Mouse (Mus musculus): ENCODE measurements around the gene Fhad1. TPM values are rescaled to one million over a fixed set of nuclear protein-coding genes. Genes with fewer than 3 reads are reported as not detected.

Fhad1 gene
- total RNA-seq, 1 experiment from 2014 or later: 0.91 TPM

GRCm38 (mm10) chr4:141931526-141931925 is 83.4 kb downstream of the Fhad1 start:
- no peak for DNase-seq

GRCm38 (mm10) chr4:141930001-141930400 is 84.9 kb downstream of the Fhad1 start:
- no peak for DNase-seq

GRCm38 (mm10) chr4:141928881-141929281 is 86.0 kb downstream of the Fhad1 start:
- DNase-seq: peak; percentile 27

- no peak for DNase-seq
These were observed 89.0 kb downstream of the Fhad1 start for GRCm38 (mm10) chr4:141925781-141926345.

- DNase-seq: no peak
These were observed 90.9 kb downstream of the Fhad1 start for GRCm38 (mm10) chr4:141923961-141924360.

GRCm38 (mm10) chr4:141920391-141920790 is 94.5 kb downstream of the Fhad1 start:
- DNase-seq: no peak

GRCm38 (mm10) chr4:141917735-141918419 is 97.0 kb downstream of the Fhad1 start:
- no peak for DNase-seq

GRCm38 (mm10) chr4:141914040-141914439 is 100.8 kb downstream of the Fhad1 start:
- peak; percentile 30 for DNase-seq

GRCm38 (mm10) chr4:141913201-141913993 is 101.5 kb downstream of the Fhad1 start:
- DNase-seq: no peak

GRCm38 (mm10) chr4:141904710-141905109 is 110.2 kb downstream of the Fhad1 start:
- no peak for DNase-seq

GRCm38 (mm10) chr4:141902479-141902858 is 112.4 kb downstream of the Fhad1 start:
- DNase-seq: no peak

- no peak for DNase-seq
These were observed 113.0 kb downstream of the Fhad1 start for GRCm38 (mm10) chr4:141901711-141902478.

GRCm38 (mm10) chr4:141900421-141900820 is 114.5 kb downstream of the Fhad1 start:
- no peak for DNase-seq

- DNase-seq: no peak
These were observed 114.9 kb downstream of the Fhad1 start for GRCm38 (mm10) chr4:141899936-141900335.

- DNase-seq: no peak
These were observed 116.0 kb downstream of the Fhad1 start for GRCm38 (mm10) chr4:141898905-141899304.

GRCm38 (mm10) chr4:141897838-141898237 is 117.0 kb downstream of the Fhad1 start:
- DNase-seq: no peak

GRCm38 (mm10) chr4:141897225-141897624 is 117.7 kb downstream of the Fhad1 start:
- no peak for DNase-seq

- DNase-seq: no peak
These were observed 119.1 kb downstream of the Fhad1 start for GRCm38 (mm10) chr4:141895772-141896171.

- no peak for DNase-seq
These were observed 121.6 kb downstream of the Fhad1 start for GRCm38 (mm10) chr4:141893157-141893784.

GRCm38 (mm10) chr4:141886385-141886968 is 128.4 kb downstream of the Fhad1 start:
- DNase-seq: no peak

- DNase-seq: no peak
These were observed 129.4 kb downstream of the Fhad1 start for GRCm38 (mm10) chr4:141885451-141885850.

GRCm38 (mm10) chr4:141882858-141883257 is 132.0 kb downstream of the Fhad1 start:
- DNase-seq: no peak
